Mouse (Mus musculus) kidney, adult 9 months (tissue): ENCODE measurements around the gene Gpr141.

ENCODE experiments used
- DNase-seq: peaks from one replicate; pipeline ENCODE4 v3.0.0; 2022

Gene Gpr141

DNA sequence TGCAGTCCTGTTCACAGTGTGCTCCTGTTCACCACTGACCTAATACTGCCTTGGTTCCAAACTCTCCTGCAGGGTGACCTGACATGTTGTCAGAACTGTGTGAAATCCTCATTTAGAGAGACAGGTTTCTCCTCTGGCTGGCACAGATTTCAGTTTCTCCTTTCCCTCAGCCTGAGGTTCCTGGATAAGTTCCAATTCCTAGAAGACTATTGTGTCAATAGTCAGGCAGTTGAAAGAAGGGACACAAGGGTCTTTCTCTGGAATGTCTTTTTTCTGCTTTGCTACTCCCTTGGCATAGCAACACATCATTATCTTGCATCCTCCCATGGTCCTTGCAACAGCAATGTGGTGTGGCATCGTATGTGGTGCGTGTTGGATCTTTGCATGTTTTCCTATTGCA is 106.9 kb downstream of the Gpr141 start:
- DNase-seq, result no peak

DNA sequence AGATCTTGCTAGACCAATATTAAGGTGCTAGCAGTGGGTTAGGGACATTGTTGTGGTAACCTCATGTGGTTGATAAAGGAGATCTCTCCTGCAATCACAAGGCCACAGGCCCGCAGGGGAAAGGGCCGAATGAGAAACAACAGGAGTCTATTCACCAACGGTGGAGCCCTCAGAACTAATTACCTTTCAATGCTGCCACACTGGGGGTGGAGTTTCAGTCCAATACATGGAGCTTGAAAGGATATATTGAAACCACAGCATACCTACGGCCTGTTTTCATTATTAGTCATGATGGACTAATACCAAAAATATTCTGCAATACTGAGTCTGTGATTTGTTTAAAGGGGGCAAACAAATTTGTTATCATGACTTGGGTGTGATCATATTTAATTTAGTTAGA is 120.3 kb downstream of the Gpr141 start:
- no peak for DNase-seq

DNA sequence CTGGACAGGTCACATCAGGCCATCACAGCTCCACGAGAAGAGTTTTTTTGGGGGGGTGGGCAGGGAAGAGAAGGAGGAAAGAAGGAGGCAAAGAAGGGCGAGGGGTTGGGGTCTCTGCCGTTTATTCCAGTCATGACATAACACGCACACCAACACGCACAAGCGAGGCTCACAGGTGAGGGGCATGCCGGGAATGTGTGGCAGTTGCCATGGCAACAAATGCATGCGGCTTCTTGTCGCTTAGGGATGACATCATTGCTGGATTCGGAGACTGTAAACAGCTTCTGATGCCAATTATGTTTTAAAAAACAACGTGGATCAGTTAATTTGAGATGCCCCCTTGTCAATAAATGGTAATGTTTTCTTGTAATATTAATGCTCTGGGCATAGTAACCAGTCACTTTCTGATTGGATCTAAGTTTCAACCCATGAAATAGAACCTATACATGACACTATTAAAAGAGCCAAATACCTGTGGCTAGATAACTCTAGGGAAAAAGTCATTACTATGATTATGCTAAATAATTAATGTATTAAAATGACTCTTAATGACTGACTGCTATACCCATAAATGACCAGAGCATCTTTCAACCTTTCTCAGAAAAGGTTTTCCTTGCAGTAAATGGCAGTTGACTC is 122.5 kb downstream of the Gpr141 start:
- DNase-seq, result no peak

DNA sequence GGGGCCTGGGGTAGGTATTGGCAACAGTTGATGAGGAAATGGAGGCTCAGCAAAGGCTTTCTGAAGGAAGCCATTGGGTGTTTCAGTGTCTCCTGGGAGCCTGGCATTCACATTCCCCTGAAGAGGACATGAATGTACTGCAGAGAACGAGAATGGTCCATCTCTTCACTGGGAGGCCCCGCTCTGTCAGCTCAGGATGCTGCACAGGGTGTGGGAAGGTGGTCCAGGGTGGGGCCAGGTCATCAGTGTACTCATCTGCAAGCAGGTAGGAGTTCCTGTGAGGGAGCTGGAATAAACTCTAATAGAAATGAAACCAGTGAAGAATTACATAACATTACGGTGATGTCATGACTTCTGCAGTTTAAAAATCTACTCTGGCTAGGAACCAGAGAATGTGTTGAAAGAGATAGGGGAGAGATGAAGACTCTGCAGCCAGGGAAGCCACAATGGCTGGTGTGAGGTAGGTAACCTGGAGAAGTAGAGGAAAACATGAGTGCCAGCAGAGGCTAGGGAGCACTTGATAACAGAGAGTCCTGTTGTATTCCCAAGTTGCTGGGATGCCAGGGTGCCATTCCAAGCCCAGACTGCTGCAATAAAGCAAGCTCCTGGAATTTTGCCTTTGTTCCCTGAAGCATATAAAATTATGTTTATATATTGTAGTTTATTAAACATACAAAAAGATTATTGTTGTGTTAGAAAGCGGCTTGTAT is 123.2 kb downstream of the Gpr141 start:
- no peak for DNase-seq
